Mouse (Mus musculus) limb, embryonic 14.5 days (tissue): ENCODE data around the gene Dlx1. TPM values are rescaled to one million over a fixed set of nuclear protein-coding genes. Genes with fewer than 3 reads are reported as not detected.

Source experiments
- ATAC-seq: fragments of 200-750 bp; cut with Nextera tagmentation; 2 replicates; pipeline ENCODE4 v1.8.0; 2017; ENCODE audit warnings: low read depth, moderate number of reproducible peaks, moderate TSS enrichment; ENCODE audit not compliant: low FRiP score
- DNase-seq: peaks from one replicate; pipeline ENCODE4 v3.0.0-alpha.2; 2015; ENCODE audit warnings: low spot score
- H3K27ac ChIP-seq: fragments of 300-500 bp; sonication (generic); replicated peaks from 2 replicates; pipeline ENCODE4 v1.5.1; 2014; ENCODE audit warnings: low read depth, mild to moderate bottlenecking, low read length, moderate library complexity, mixed read lengths
- H3K27me3 ChIP-seq: fragments of 300-500 bp; sonication (generic); 2 replicates; pipeline ENCODE4 v1.6.1; 2014; ENCODE audit warnings: low read length, mixed read lengths; ENCODE audit not compliant: control insufficient read depth, insufficient read depth
- H3K36me3 ChIP-seq: fragments of 300-500 bp; sonication (generic); 2 replicates; pipeline ENCODE4 v1.6.1; 2014; ENCODE audit warnings: mild to moderate bottlenecking, low read length, moderate library complexity, mixed read lengths; ENCODE audit not compliant: control insufficient read depth, insufficient read depth
- H3K4me1 ChIP-seq: fragments of 300-500 bp; sonication (generic); 2 replicates; pipeline ENCODE4 v1.6.1; 2014; ENCODE audit warnings: antibody characterized with exemption, low read length, mixed read lengths; ENCODE audit not compliant: control insufficient read depth, insufficient read depth
- H3K4me2 ChIP-seq: fragments of 300-500 bp; sonication (generic); replicated peaks from 2 replicates; pipeline ENCODE4 v1.6.1; 2014; ENCODE audit warnings: low read depth, mild to moderate bottlenecking, low read length, moderate library complexity; ENCODE audit not compliant: severe bottlenecking
- H3K4me3 ChIP-seq: fragments of 300-500 bp; sonication (generic); replicated peaks from 2 replicates; pipeline ENCODE4 v1.5.1; 2014; ENCODE audit warnings: low read length
- H3K9ac ChIP-seq: fragments of 300-500 bp; sonication (generic); 2 replicates; pipeline ENCODE4 v1.6.1; 2014; ENCODE audit warnings: mild to moderate bottlenecking, low read depth, low read length, moderate library complexity; ENCODE audit not compliant: severe bottlenecking
- H3K9me3 ChIP-seq: fragments of 300-500 bp; sonication (generic); 2 replicates; pipeline ENCODE4 v1.6.1; 2016; ENCODE audit warnings: low read length; ENCODE audit not compliant: control insufficient read depth
- POLR2A ChIP-seq: fragments of 200-500 bp; IDR thresholded peaks from 2 replicates; pipeline ENCODE4 v1.8.0; 2012; ENCODE audit warnings: inconsistent platforms, mild to moderate bottlenecking, moderate library complexity, borderline replicate concordance; ENCODE audit not compliant: insufficient read depth, insufficient read length; ENCODE audit errors: extremely low read depth
- WGBS: fragments of 180-500 bp; shearing (Covaris S2); extraction: QIAGEN DNeasy Blood & Tissue Kit; methylation state at CpG from one replicate; pipeline ENCODE4 v1.1.7; 2014; 5-methylcytosine and 5-hydroxymethylcytosine counted together
- polyA plus RNA-seq, 2 experiments: library from polyadenylated mRNA; depleted of rRNA in 1 of 2; stranded (reverse) in 1 of 2; unstranded in 1 of 2; fragments of >200 nt; fragmentation: Nextera tagmentation in 1 of 2; extraction: Ambion mirVana in 1 of 2; gene quantifications; 2 replicates each; pipeline versions ENCODE4 v1.2.1 to v1.2.3; 2012 to 2014

Dlx1 gene
- polyA plus RNA-seq, 2 experiments, result 4.1 to 4.3 TPM

DNA sequence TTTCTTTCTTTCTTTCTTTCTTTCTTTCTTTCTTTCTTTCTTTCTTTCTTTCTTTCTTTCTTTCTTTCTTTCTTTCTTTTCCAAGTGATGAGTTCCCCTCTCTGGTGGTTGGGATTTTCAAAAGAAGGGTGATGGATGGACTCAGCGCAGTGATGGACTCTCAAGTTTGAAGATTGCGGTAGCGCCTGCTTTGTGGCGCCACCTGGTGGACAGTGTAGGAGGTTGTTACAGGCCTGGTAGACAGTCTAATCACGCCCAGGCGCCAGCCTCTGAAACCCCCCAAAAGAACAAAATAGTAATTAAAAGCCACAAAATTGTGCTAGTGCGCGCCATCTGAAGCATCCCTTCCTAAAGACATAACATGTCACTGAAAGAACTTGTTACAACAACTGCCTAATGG lies 19.9 kb downstream of the Dlx1 start:
- H3K4me2 ChIP-seq, result no peak overlapping the region
- H3K36me3 ChIP-seq, result no peaks in the 10 kb centered on the region
- no peak for TF ChIP-seq POLR2A
- H3K4me3 ChIP-seq, result no peak overlapping the region
- H3K27me3 ChIP-seq, result peaks cover 77% of the 10 kb centered on the region
- 4% methylated on average over 8 of the region's 8 CpGs for WGBS
- peak; percentile 84 for DNase-seq
- no peaks in the 10 kb centered on the region for H3K9me3 ChIP-seq
- H3K4me1 ChIP-seq, result peaks cover 18% of the 10 kb centered on the region
- H3K27ac ChIP-seq, result no peak overlapping the region
- no peak overlapping the region for H3K9ac ChIP-seq
- ATAC-seq, result peak; percentile 56

GRCm38 (mm10) chr2:71550330-71550729 lies 22.4 kb downstream of the Dlx1 start:
- ATAC-seq (no peak), DNase-seq (no peak)
- Histone ChIP-seq H3K36me3 (no peaks in the 10 kb centered on the region), H3K4me2 (no peak overlapping the region), H3K4me3 (no peak overlapping the region), H3K27ac (no peak overlapping the region), H3K9me3 (no peaks in the 10 kb centered on the region), H3K4me1 (peaks cover 9% of the 10 kb centered on the region), H3K9ac (no peak overlapping the region), H3K27me3 (peaks cover 66% of the 10 kb centered on the region)
- WGBS, result 35% methylated on average over 3 of the region's 3 CpGs
- no peak for TF ChIP-seq POLR2A

- Histone ChIP-seq H3K27me3 (peaks cover 54% of the 10 kb centered on the region), H3K9me3 (no peaks in the 10 kb centered on the region), H3K4me1 (no peaks in the 10 kb centered on the region), H3K4me2 (peak overlapping the region; percentile 20; the same call in 1 of the 2 replicates), H3K27ac (no peak overlapping the region), H3K4me3 (no peak overlapping the region), H3K9ac (no peak overlapping the region), H3K36me3 (no peaks in the 10 kb centered on the region)
- 2% methylated on average over 18 of the region's 18 CpGs for WGBS
- no peak for TF ChIP-seq POLR2A
- ATAC-seq (no peak), DNase-seq (no peak)
Observed at GRCm38 (mm10) chr2:71551704-71552103, 23.8 kb downstream of the Dlx1 start.

GRCm38 (mm10) chr2:71556071-71556470 lies 28.2 kb downstream of the Dlx1 start:
- Histone ChIP-seq H3K36me3 (no peaks in the 10 kb centered on the region), H3K9me3 (no peaks in the 10 kb centered on the region), H3K27me3 (peaks cover 30% of the 10 kb centered on the region), H3K4me3 (no peak overlapping the region), H3K4me1 (no peaks in the 10 kb centered on the region), H3K27ac (no peak overlapping the region), H3K9ac (no peak overlapping the region), H3K4me2 (no peak overlapping the region)
- ATAC-seq (no peak), DNase-seq (no peak)
- WGBS, result 67% methylated on average over 5 of the region's 5 CpGs
- TF ChIP-seq POLR2A, result no peak

DNA sequence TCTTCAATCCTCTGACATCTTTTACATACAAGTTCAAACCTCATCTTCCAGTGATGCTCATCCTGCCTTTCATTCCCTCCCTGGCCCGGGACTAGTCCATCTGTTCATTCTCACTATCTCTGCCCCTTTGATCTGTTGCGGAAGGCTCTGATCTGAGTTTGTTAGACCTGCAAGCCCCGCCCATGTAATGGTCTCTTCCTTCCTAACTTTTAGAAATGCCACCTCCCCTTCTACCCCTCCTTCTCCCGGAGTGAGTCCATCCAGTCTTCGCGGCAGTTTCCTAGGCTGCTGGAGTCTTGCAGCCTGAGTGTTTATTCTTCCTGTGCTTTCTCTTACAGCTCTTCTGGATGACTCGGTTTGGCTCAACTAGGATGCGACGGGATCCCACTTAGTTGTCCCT lies 38.6 kb downstream of the Dlx1 start:
- Histone ChIP-seq H3K9me3 (no peaks in the 10 kb centered on the region), H3K9ac (no peak overlapping the region), H3K4me3 (no peak overlapping the region), H3K27me3 (no peaks in the 10 kb centered on the region), H3K4me2 (no peak overlapping the region), H3K27ac (no peak overlapping the region), H3K4me1 (no peaks in the 10 kb centered on the region), H3K36me3 (no peaks in the 10 kb centered on the region)
- 77% methylated on average over 9 of the region's 9 CpGs for WGBS
- DNase-seq (no peak), ATAC-seq (no peak)
- TF ChIP-seq POLR2A, result no peak

DNA sequence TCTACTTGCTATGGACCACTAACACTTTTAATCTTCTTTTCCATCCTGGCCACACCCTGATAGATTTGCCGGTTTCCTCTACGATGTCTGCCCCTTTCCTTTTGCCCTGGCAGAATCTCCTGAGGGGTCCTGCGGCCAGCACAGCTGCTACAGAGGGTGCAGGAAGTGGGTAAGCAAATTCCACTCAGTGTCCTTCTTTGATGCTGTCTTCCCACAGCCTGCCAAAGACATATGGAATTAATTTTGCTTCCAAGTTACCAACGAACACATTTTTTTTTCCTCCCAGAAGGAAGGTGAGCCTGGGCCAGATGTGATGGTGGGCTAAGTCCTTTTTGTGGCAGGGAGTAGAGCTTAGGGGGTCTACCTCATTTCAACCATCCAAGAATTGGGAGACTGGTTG lies 45.8 kb downstream of the Dlx1 start:
- peak; percentile 7 for DNase-seq

More for the DNA sequence above, 45.8 kb downstream of the Dlx1 start:
- no peak overlapping the region for H3K4me3 ChIP-seq
- H3K4me1 ChIP-seq, result no peaks in the 10 kb centered on the region
- H3K27me3 ChIP-seq, result no peaks in the 10 kb centered on the region
- no peak overlapping the region for H3K4me2 ChIP-seq
- H3K36me3 ChIP-seq, result no peaks in the 10 kb centered on the region
- ATAC-seq, result no peak
- 7% methylated on average over 4 of the region's 4 CpGs for WGBS
- no peak overlapping the region for H3K27ac ChIP-seq
- no peak overlapping the region for H3K9ac ChIP-seq
- no peak for TF ChIP-seq POLR2A
- no peaks in the 10 kb centered on the region for H3K9me3 ChIP-seq
